ENCODE assay signal across 18 mouse cellular contexts in genomic region chr17:85271466-85272175, GRCm38 (mm10).
DNase-seq lines count a peak whose midpoint lies in the region; ATAC-seq lines count a peak whose summit lies in the region.
"Had no signal": no experiment of that assay in that cellular context is flagged by ENCODE, and none has a peak within 500 bp of the region (broad histone marks: within the 10 kb centered on the region; RNA-seq: fewer than 3 reads in every experiment).

No protein-coding gene starts in this region.

- H3K9ac ChIP-seq in hindbrain, embryonic 14.5 days, result no peak overlapping the region
- no peak overlapping the region for H3K9ac ChIP-seq in midbrain, embryonic 13.5 days (replicated peaks)
- H3K9ac ChIP-seq: embryonic facial prominence, embryonic 13.5 days; forebrain, embryonic 15.5 days had no signal

- H3K36me3 ChIP-seq in hindbrain, embryonic 14.5 days (replicated peaks; ENCODE audit: control insufficient read depth, insufficient read depth), result no peaks in the 10 kb centered on the region
- H3K36me3 ChIP-seq in midbrain, embryonic 13.5 days, result no peaks in the 10 kb centered on the region
- H3K36me3 ChIP-seq: embryonic facial prominence, embryonic 13.5 days; forebrain, embryonic 15.5 days; heart, embryonic 10.5 days had no signal

- no peak overlapping the region for H3K27ac ChIP-seq in hindbrain, embryonic 14.5 days
- no peak overlapping the region for H3K27ac ChIP-seq in midbrain, embryonic 13.5 days
- H3K27ac ChIP-seq: embryonic facial prominence, embryonic 13.5 days; forebrain, embryonic 15.5 days; heart, embryonic 10.5 days had no signal

- ATAC-seq in hindbrain, embryonic 14.5 days (ENCODE audit: low FRiP score), result no peak
- no peak for ATAC-seq in midbrain, embryonic 13.5 days
- ATAC-seq: forebrain, embryonic 15.5 days had no signal

- peak; percentile 35 for DNase-seq in embryo, embryonic 11 days
- DNase-seq in hindbrain, embryonic 14.5 days (ENCODE audit: low spot score), result no peak
- no peak for DNase-seq in kidney, postnatal 10 days
- no peak for DNase-seq in adrenal gland, adult 2 months
- no peak for DNase-seq in layer of hippocampus, adult 9-11 months
- DNase-seq in frontal cortex, postnatal 10 days (ENCODE audit: low spot score in 2 of 2), result no peak
- DNase-seq: adrenal gland, postnatal 10 days; cerebellum, adult 18-20 months; kidney, adult 8-10 months; kidney, postnatal 36 days; lung, adult 2 months; lung, postnatal 36 days; thymus, postnatal 14 days had no signal

- no peaks in the 10 kb centered on the region for H3K9me3 ChIP-seq in hindbrain, embryonic 14.5 days (ENCODE audit: control insufficient read depth, low read length)
- no peaks in the 10 kb centered on the region for H3K9me3 ChIP-seq in midbrain, embryonic 13.5 days
- H3K9me3 ChIP-seq: embryonic facial prominence, embryonic 13.5 days; forebrain, embryonic 15.5 days; heart, embryonic 10.5 days had no signal

- H3K27me3 ChIP-seq in hindbrain, embryonic 14.5 days (ENCODE audit: control insufficient read depth, insufficient read depth, low read length), result no peaks in the 10 kb centered on the region
- peaks cover 18% of the 10 kb centered on the region; the same call in 1 of the 2 replicates for H3K27me3 ChIP-seq in midbrain, embryonic 13.5 days
- H3K27me3 ChIP-seq: forebrain, embryonic 15.5 days had no signal

- H3K4me3 ChIP-seq in hindbrain, embryonic 14.5 days (replicated peaks; ENCODE audit: low read length), result no peak overlapping the region
- H3K4me3 ChIP-seq in midbrain, embryonic 13.5 days (replicated peaks), result no peak overlapping the region
- H3K4me3 ChIP-seq: embryonic facial prominence, embryonic 13.5 days; forebrain, embryonic 15.5 days; heart, embryonic 10.5 days had no signal

- peak overlapping the region; percentile 19 for H3K4me2 ChIP-seq in hindbrain, embryonic 14.5 days (replicated peaks)
- peak overlapping the region; percentile 30 for H3K4me2 ChIP-seq in midbrain, embryonic 13.5 days (replicated peaks)
- H3K4me2 ChIP-seq: embryonic facial prominence, embryonic 13.5 days; forebrain, embryonic 15.5 days; liver, embryonic 11.5 days had no signal

- H3K4me1 ChIP-seq in hindbrain, embryonic 14.5 days (replicated peaks; ENCODE audit: control insufficient read depth, insufficient read depth, low read length), result peaks cover 6% of the 10 kb centered on the region; the same call in 1 of the 2 replicates
- H3K4me1 ChIP-seq in midbrain, embryonic 13.5 days (replicated peaks), result peaks cover 14% of the 10 kb centered on the region

- 33% methylated on average over 20 of the region's 20 CpGs for WGBS in hindbrain, embryonic 14.5 days
- WGBS in midbrain, embryonic 13.5 days, result 37% methylated on average over 20 of the region's 20 CpGs
